Mouse (Mus musculus) stomach, postnatal 0 days (tissue): ENCODE data around the gene Timm8b.

ENCODE experiments used
- CTCF ChIP-seq: IDR thresholded peaks from 2 replicates; pipeline ENCODE4 v1.5.1; 2016; ENCODE audit warnings: antibody characterized with exemption, low read depth, mild to moderate bottlenecking, moderate library complexity
- EP300 ChIP-seq: optimal IDR thresholded peaks from 2 replicates; pipeline ENCODE3; 2016; ENCODE audit warnings: antibody characterized with exemption

DNA sequence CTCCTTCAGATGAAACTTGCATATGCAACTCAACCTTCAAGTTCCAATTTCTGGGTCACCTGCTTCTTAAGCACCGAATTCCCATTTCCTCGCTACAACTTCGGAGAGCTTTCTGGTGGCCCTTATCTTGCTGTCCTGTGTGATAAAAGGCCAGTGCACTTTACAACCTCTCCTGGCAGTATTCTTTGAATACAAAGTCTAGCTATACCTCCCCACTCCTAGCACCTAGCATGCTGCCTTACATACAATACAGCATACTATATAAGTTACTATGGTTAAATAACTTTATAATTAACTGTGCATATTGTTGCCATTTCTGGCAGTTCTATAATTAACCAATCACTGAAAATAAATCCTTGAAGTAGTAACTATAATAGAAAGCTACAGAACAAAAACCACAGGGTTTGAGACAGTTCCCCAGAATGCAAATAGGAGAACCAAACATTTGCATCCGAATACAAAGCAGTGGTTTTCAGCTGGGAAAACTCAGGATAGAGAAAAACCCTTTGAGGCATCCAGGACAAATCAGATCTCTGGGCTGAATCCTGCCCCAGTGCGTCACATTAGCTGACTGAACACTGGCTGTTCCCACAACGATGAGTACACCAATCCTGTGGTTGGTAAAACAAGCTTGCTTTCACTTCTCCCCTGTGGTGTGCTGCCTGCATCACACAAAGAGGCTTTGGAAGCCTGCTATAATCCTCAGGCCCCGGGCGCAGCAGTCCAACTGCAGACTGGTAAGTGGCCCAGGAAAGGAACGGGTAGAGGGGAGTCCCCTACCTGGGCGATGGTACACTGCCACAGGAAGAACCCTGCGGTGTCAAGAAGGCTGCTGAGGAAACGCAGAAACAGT lies 49.2 kb upstream of the Timm8b start, which contains the start of gene Il18:
- TF ChIP-seq CTCF (no peak), EP300 (no peak)
